Mouse (Mus musculus) heart, adult 2 months (tissue): Measurements from ENCODE around the gene Stim1. TPM values are rescaled to one million over a fixed set of nuclear protein-coding genes. Genes with fewer than 3 reads are reported as not detected.
A peak's percentile ranks its signal among the peaks of the same experiment; 100 is the strongest.

Experiments used
- DNase-seq, 2 experiments: peaks; one replicate each; pipeline ENCODE4 v3.0.0; 2021
- H3K27ac ChIP-seq: fragments of 200-600 bp; 2 replicates; pipeline ENCODE4 v1.8.1; 2022
- H3K27me3 ChIP-seq: fragments of 200-500 bp; 2 replicates; pipeline ENCODE4 v1.6.1; 2012; ENCODE audit warnings: mild to moderate bottlenecking, low read length, inconsistent platforms, mixed read lengths; ENCODE audit not compliant: control insufficient read depth, insufficient read depth
- H3K36me3 ChIP-seq: fragments of 200-500 bp; 2 replicates; pipeline ENCODE4 v1.6.1; 2012; ENCODE audit warnings: low read length, inconsistent platforms; ENCODE audit not compliant: control insufficient read depth, insufficient read depth
- H3K4me1 ChIP-seq: fragments of 200-500 bp; 2 replicates; pipeline ENCODE4 v1.6.1; 2011; ENCODE audit warnings: low read length; ENCODE audit not compliant: control insufficient read depth, insufficient read depth
- H3K4me3 ChIP-seq: fragments of 200-600 bp; 2 replicates; pipeline ENCODE4 v1.8.1; 2022
- H3K79me2 ChIP-seq: fragments of 200-500 bp; replicated peaks from 2 replicates; pipeline ENCODE4 v1.6.1; 2012; ENCODE audit warnings: mild to moderate bottlenecking, inconsistent platforms, low read length, moderate library complexity, mixed read lengths; ENCODE audit not compliant: control insufficient read depth, insufficient read depth
- H3K9ac ChIP-seq: fragments of 200-500 bp; 2 replicates; pipeline ENCODE4 v1.6.1; 2012; ENCODE audit warnings: low read depth, mild to moderate bottlenecking, control low read depth, inconsistent platforms, low read length, mixed read lengths
- CTCF ChIP-seq: fragments of 200-600 bp; IDR thresholded peaks from 2 replicates; pipeline ENCODE4 v1.8.1; 2022; ENCODE audit warnings: antibody characterized with exemption, mild to moderate bottlenecking, moderate library complexity
- EP300 ChIP-seq: fragments of 200-500 bp; IDR thresholded peaks from 2 replicates; pipeline ENCODE4 v1.6.1; 2011; ENCODE audit warnings: low read depth, low read length, control low read depth; ENCODE audit not compliant: insufficient read depth
- POLR2A ChIP-seq: fragments of 200-500 bp; IDR thresholded peaks from 2 replicates; pipeline ENCODE4 v1.6.1; 2011; ENCODE audit warnings: mild to moderate bottlenecking, low read depth, low read length, control low read depth; ENCODE audit not compliant: insufficient read depth
- WGBS: fragments of 180-500 bp; shearing (Covaris S2); methylation state at CpG from one replicate; pipeline ENCODE4 v1.1.7; 2018; 5-methylcytosine and 5-hydroxymethylcytosine counted together
- intact Hi-C: fragments of 180-260 bp; cut with DNase I; formaldehyde crosslinking; loops from one replicate; pipeline ENCODE4 v1.15.1; 2025
- polyA plus RNA-seq: library from polyadenylated mRNA; depleted of rRNA; stranded (reverse); fragments of >200 nt; gene quantifications from 2 replicates; pipeline ENCODE4 v1.2.3, GENCODE M21; 2012
- total RNA-seq, 2 experiments: library from RNA; stranded (reverse); gene quantifications; 2 replicates each; pipeline ENCODE4 v1.2.3; 2021

The Stim1 gene
- total and polyA plus RNA-seq, 3 experiments, result 22.8 to 24.1 (median 23.9) TPM

- no peak overlapping the region for H3K4me3 ChIP-seq
- H3K27me3 ChIP-seq, result no peaks in the 10 kb centered on the region
- 87% methylated on average over 3 of the region's 3 CpGs for WGBS
- H3K4me1 ChIP-seq, result peaks cover 8% of the 10 kb centered on the region
- DNase-seq, result peak; percentile 40 to 56
- intact Hi-C loops, result loop anchor here (2.0 kb wide), 1 partner anchor 18 kb away; no protein-coding TSS in a partner anchor
- no peak overlapping the region for H3K9ac ChIP-seq
- H3K36me3 ChIP-seq, result peaks cover 18% of the 10 kb centered on the region
- TF ChIP-seq CTCF (no peak), POLR2A (no peak), EP300 (no peak)
- no peaks in the 10 kb centered on the region for H3K79me2 ChIP-seq
- H3K27ac ChIP-seq, result no peak overlapping the region
Measured at GRCm38 (mm10) chr7:102272422-102272948, 4.9 kb downstream of the Stim1 start.

- H3K4me3 ChIP-seq, result no peak overlapping the region
- no peaks in the 10 kb centered on the region for H3K4me1 ChIP-seq
- H3K27ac ChIP-seq, result no peak overlapping the region
- no peak for TF ChIP-seq CTCF
- TF ChIP-seq EP300, result no peak
- no peak for TF ChIP-seq POLR2A
- peaks cover 2% of the 10 kb centered on the region; the same call in 1 of the 2 replicates for H3K36me3 ChIP-seq
- intact Hi-C loops, result no loop called here
- no peaks in the 10 kb centered on the region for H3K27me3 ChIP-seq
- no peak overlapping the region for H3K9ac ChIP-seq
- H3K79me2 ChIP-seq, result 0 out of 2 replicates have a peak, but pooled peaks cover 1% of the 10 kb centered on the region
- 95% methylated on average over 1 of the region's 1 CpGs for WGBS
- no peak for DNase-seq
Measured at GRCm38 (mm10) chr7:102281403-102281802, 13.8 kb downstream of the Stim1 start.

- TF ChIP-seq POLR2A (no peak), EP300 (no peak), CTCF (no peak)
- Histone ChIP-seq H3K27me3 (no peaks in the 10 kb centered on the region), H3K4me1 (no peaks in the 10 kb centered on the region), H3K27ac (no peak overlapping the region), H3K79me2 (0 out of 2 replicates have a peak, but pooled peaks cover 1% of the 10 kb centered on the region), H3K9ac (no peak overlapping the region), H3K4me3 (no peak overlapping the region), H3K36me3 (peaks cover 2% of the 10 kb centered on the region; the same call in 1 of the 2 replicates)
- intact Hi-C loops, result no loop called here
- peak; percentile 49 to 72 for DNase-seq
- 40% methylated on average over 5 of the region's 5 CpGs for WGBS
Measured at GRCm38 (mm10) chr7:102282261-102282660, 14.7 kb downstream of the Stim1 start.

- Histone ChIP-seq H3K79me2 (no peaks in the 10 kb centered on the region), H3K27ac (no peak overlapping the region), H3K27me3 (no peaks in the 10 kb centered on the region), H3K36me3 (no peaks in the 10 kb centered on the region; the same call in 1 of the 2 replicates), H3K4me3 (no peak overlapping the region), H3K4me1 (no peaks in the 10 kb centered on the region), H3K9ac (no peak overlapping the region)
- TF ChIP-seq POLR2A (no peak), CTCF (no peak), EP300 (no peak)
- DNase-seq, result no peak
- 86% methylated on average over 6 of the region's 6 CpGs for WGBS
- intact Hi-C loops, result no loop called here
Measured at GRCm38 (mm10) chr7:102289466-102289865, 21.9 kb downstream of the Stim1 start.

- no peaks in the 10 kb centered on the region for H3K79me2 ChIP-seq
- no peak overlapping the region for H3K4me3 ChIP-seq
- intact Hi-C loops, result no loop called here
Measured at GRCm38 (mm10) chr7:102292228-102292627, 24.6 kb downstream of the Stim1 start.

GRCm38 (mm10) chr7:102293234-102293633, 25.6 kb downstream of the Stim1 start:
- 39% methylated on average over 2 of the region's 2 CpGs for WGBS
- H3K27me3 ChIP-seq, result peaks cover 1% of the 10 kb centered on the region; the same call in 1 of the 2 replicates
- no peak for TF ChIP-seq POLR2A
- no peak for TF ChIP-seq CTCF
- no peak for TF ChIP-seq EP300
- no peak overlapping the region for H3K4me3 ChIP-seq
- intact Hi-C loops, result no loop called here
- no peak overlapping the region for H3K27ac ChIP-seq
- no peak overlapping the region for H3K9ac ChIP-seq
- no peaks in the 10 kb centered on the region for H3K4me1 ChIP-seq
- DNase-seq, result no peak
- no peaks in the 10 kb centered on the region for H3K79me2 ChIP-seq
- peaks cover 2% of the 10 kb centered on the region for H3K36me3 ChIP-seq

More at GRCm38 (mm10) chr7:102292228-102292627, 24.6 kb downstream of the Stim1 start:
- no peak for DNase-seq
- Histone ChIP-seq H3K27ac (no peak overlapping the region), H3K27me3 (peaks cover 1% of the 10 kb centered on the region; the same call in 1 of the 2 replicates), H3K9ac (no peak overlapping the region), H3K4me1 (no peaks in the 10 kb centered on the region), H3K36me3 (no peaks in the 10 kb centered on the region; the same call in 1 of the 2 replicates)
- no peak for TF ChIP-seq POLR2A
- TF ChIP-seq EP300, result no peak
- no peak for TF ChIP-seq CTCF
- WGBS, result 93% methylated on average over 3 of the region's 3 CpGs
